Mouse (Mus musculus): ENCODE data around the gene Foxp1. TPM values are rescaled to one million over a fixed set of nuclear protein-coding genes. Genes with fewer than 3 reads are reported as not detected.

Gene Foxp1
- total and polyA plus RNA-seq, 3 experiments = 16.1 to 42.0 TPM; not detected in 1

DNA sequence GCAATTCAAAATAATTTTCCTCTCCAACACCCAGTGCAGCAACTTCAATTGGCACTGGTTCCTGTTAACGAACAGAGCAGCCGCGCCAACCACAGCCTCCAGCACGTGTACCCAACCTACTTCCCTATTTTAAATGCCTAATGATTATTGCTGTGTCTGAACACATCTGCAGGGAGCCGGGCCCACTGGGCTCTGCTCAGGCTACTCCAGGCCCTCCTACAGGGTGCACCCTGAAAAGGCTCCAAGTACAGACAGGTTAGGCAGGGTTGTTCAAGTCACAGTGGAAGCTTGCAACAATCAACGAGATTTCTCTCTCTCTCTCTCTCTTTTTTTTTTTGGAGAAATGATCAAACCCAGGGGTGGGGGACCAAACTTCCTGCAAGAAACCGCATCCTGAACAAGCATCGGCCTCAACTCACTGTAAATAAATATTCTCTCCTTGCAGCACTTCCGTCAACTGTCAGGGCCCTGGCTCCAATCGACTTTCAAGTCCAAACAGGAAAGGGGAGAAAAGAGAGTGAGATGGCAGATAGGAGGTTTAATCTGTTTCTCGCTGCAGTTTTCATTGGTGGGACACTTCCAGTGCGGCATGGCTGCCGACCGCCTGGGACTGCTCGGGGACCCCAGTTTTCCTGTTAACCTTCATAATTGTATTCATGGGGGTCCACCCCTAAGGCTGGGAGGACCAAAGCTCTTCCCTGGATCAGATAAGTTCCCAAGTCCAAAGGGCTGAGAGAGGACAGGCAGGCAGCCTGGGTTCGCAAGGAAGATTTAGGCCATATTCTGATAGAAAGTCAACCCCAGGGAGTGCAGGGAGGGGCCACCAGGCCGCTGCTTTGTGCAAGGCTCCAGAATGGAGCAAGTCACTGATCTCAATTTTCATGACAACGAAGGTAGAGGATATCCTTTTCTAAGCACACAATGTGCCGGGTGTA lies 133.5 kb downstream of the Foxp1 start:
- Histone ChIP-seq H3K9ac (ENCODE audit: control insufficient read depth, low read depth, low read length, poor library complexity, severe bottlenecking) (peak overlapping the region; percentile 56), H3K27me3 (ENCODE audit: control insufficient read depth in 1 of 2, insufficient read depth in 2 of 2, low read length in 2 of 2) (no peaks in the 10 kb centered on the region), H3K4me3 (ENCODE audit: control insufficient read depth in 1 of 2, insufficient read depth in 1 of 2, low read depth in 2 of 2, low read length in 2 of 2) (peak overlapping the region in 1 of 2 experiments; percentile 9; a peak in 1 of 4 replicates), H3K36me3 (ENCODE audit: control insufficient read depth in 1 of 2, insufficient read depth in 2 of 2, low read length in 2 of 2) (peaks cover 0 to 20% of the 10 kb centered on the region in 2 experiments; a peak in 2 of 4 replicates), H3K4me1 (ENCODE audit: control insufficient read depth in 1 of 2, insufficient read depth in 2 of 2, low read length in 2 of 2) (peaks cover 16 to 25% of the 10 kb centered on the region in 2 experiments; a peak in 3 of 4 replicates), H3K9me3 (replicated peaks; ENCODE audit: insufficient read depth, low read length) (no peaks in the 10 kb centered on the region), H3K79me2 (ENCODE audit: control insufficient read depth, insufficient read depth, low read length, poor library complexity) (no peaks in the 10 kb centered on the region; the same call in 1 of the 2 replicates), H3K27ac (ENCODE audit: control insufficient read depth, low read depth, low read length) (peak overlapping the region; percentile 84)
- DNase-seq (ENCODE audit: low read depth, low spot score) = peak; percentile 90
- TF ChIP-seq BHLHE40 (IDR thresholded peaks at IDR 0.05; ENCODE audit: borderline replicate concordance, low read depth, low read length) (peak; percentile 96), MAX (IDR thresholded peaks at IDR 0.05; ENCODE audit: low read length) (peak; percentile 96), ZC3H11A (IDR thresholded peaks at IDR 0.05; ENCODE audit: low read depth, low read length) (no peak), TBP (IDR thresholded peaks at IDR 0.05; ENCODE audit: low read depth, low read length) (no peak), TAL1 (IDR thresholded peaks at IDR 0.05; ENCODE audit: low read length) (no peak), UBTF (IDR thresholded peaks at IDR 0.05; ENCODE audit: borderline replicate concordance, insufficient read depth, low read depth, low read length) (no peak), USF2 (IDR thresholded peaks at IDR 0.05; ENCODE audit: borderline replicate concordance in 1 of 2, insufficient read depth in 1 of 2, low read depth in 1 of 2, low read length in 2 of 2) (no peak), MYB (IDR thresholded peaks at IDR 0.05; ENCODE audit: low read depth, low read length) (no peak), GATA1 (IDR thresholded peaks at IDR 0.05; ENCODE audit: low read depth, low read length) (no peak), MXI1 (IDR thresholded peaks at IDR 0.05; ENCODE audit: low read depth, low read length) (peak; percentile 94), MYC (IDR thresholded peaks at IDR 0.05; ENCODE audit: low read depth, low read length) (peak; percentile 97), JUND (IDR thresholded peaks at IDR 0.05; ENCODE audit: low read depth, low read length) (no peak), MEF2A (IDR thresholded peaks at IDR 0.05; ENCODE audit: extremely low read depth, insufficient replicate concordance, low read depth, low read length, poor library complexity, severe bottlenecking) (no peak), ETS1 (IDR thresholded peaks at IDR 0.05; ENCODE audit: low read depth, low read length) (peak; percentile 61), TCF12 (IDR thresholded peaks at IDR 0.05; ENCODE audit: low read depth, low read length) (peak; percentile 55), RCOR1 (IDR thresholded peaks at IDR 0.05; ENCODE audit: low read depth, low read length) (no peak), ELF1 (IDR thresholded peaks at IDR 0.05; ENCODE audit: low read depth, low read length) (no peak), E2F4 (IDR thresholded peaks at IDR 0.05; ENCODE audit: borderline replicate concordance, low read depth, low read length) (no peak), POLR2A (IDR thresholded peaks at IDR 0.05; ENCODE audit: control insufficient read depth in 1 of 2, insufficient read depth in 1 of 2, low read depth in 1 of 2, low read length in 2 of 2, poor library complexity in 1 of 2) (no peak; a peak in 1 of 4 replicates), USF1 (IDR thresholded peaks at IDR 0.05; ENCODE audit: low read depth, low read length) (peak; percentile 75), ZKSCAN1 (IDR thresholded peaks at IDR 0.05; ENCODE audit: low read depth, low read length) (no peak), HCFC1 (IDR thresholded peaks at IDR 0.05; ENCODE audit: low read depth, low read length) (0 out of 2 replicates have a peak, but pooled peaks have one; percentile 11), SIN3A (IDR thresholded peaks at IDR 0.05; ENCODE audit: low read length) (peak; percentile 71), SMC3 (IDR thresholded peaks at IDR 0.05; ENCODE audit: low read depth, low read length) (no peak), EP300 (IDR thresholded peaks at IDR 0.05; ENCODE audit: low read depth in 1 of 2, low read length in 2 of 2) (peak; percentile 23 to 39; a peak in 2 of 4 replicates), MAFK (IDR thresholded peaks at IDR 0.05; ENCODE audit: borderline replicate concordance, low read depth, low read length) (no peak)

Data from MEL (cell line).